Mouse (Mus musculus): Measurements from ENCODE around the gene Sec24c. TPM values are rescaled to one million over a fixed set of nuclear protein-coding genes. Genes with fewer than 3 reads are reported as not detected.
"Not testable (repeated sequence)": the region's sequence is repeated elsewhere in the genome, so short reads cannot be mapped to it uniquely, and the experiment has no call there.

The Sec24c gene
- 90.7 and 93.3 TPM in 2 replicates for polyA plus RNA-seq (2015; fragmentation: Nextera tagmentation; extraction: Ambion mirVana)

DNA sequence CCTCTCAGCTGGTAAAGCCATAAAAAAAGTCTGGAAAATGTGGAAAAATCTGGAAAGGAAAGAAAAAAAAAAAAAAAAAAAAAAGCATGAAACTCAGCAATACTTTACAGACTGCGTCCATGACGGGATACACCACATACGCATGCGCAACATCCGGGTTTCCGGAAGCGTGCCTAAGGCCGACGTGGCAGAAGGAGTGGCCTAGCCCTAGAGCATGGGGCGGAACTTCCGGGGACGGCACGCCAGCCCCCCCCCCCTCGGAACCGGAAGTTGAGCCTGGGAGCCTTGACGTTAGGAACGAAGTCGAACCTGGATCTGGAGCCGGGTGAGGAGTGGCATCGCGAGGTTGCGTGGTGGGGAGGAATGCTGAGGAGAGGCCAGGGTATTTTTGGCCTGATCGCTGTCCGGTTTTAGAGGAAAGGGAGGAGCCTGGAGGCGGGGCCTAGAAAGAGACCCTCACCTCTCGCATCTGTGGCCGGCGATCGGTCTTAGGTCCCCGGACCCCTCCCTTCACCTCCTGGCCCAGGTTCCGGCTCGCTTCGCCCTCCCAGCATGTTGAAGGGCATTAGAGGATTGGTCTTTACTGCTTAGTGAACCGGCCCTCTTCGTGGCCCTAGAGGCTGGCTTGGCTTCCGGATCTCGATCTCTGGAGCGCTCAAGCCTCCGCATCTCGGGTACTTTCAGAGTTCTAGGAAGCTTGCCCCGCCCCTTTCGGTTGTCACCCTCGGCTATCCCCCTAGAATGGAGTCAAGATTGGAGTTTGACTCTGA, at the start of gene Sec24c:
Sec24c (plus strand) TSS at position 245 of the 770 bp plus-strand sequence.
- Histone ChIP-seq H3K27ac (peak within 1 kb of the TSS; percentile 95), H3K9me3 (no peaks in the 10 kb centered on the region), H3K4me2 (peak within 1 kb of the TSS; percentile 80), H3K9ac (peak within 1 kb of the TSS; percentile 90), H3K36me3 (peaks cover 35% of the 10 kb centered on the region), H3K27me3 (peaks cover 14% of the 10 kb centered on the region), H3K4me3 (peak within 1 kb of the TSS; percentile 85), H3K4me1 (peaks cover 12% of the 10 kb centered on the region)
- peak; percentile 93 for ATAC-seq (ENCODE audit: insufficient number of reproducible peaks, insufficient read depth, low FRiP score, low TSS enrichment, low read depth)
- WGBS = 0% methylated on average over 43 of the region's 43 CpGs

- no peak overlapping the region for H3K9ac ChIP-seq
- H3K27me3 ChIP-seq = no peaks in the 10 kb centered on the region
- H3K4me1 ChIP-seq = peaks cover 3% of the 10 kb centered on the region; the same call in 1 of the 2 replicates
- no peak overlapping the region for H3K27ac ChIP-seq
- no peak for ATAC-seq (ENCODE audit: insufficient number of reproducible peaks, insufficient read depth, low FRiP score, low TSS enrichment, low read depth)
- H3K36me3 ChIP-seq = no peaks in the 10 kb centered on the region
- H3K4me3 ChIP-seq = no peak overlapping the region
- no peak overlapping the region for H3K4me2 ChIP-seq
- WGBS = 83% methylated on average over 2 of the region's 2 CpGs
- no peaks in the 10 kb centered on the region for H3K9me3 ChIP-seq
Observed at GRCm38 (mm10) chr14:20626447-20626846, 47.7 kb upstream of the Sec24c start.

- no peak overlapping the region for H3K4me3 ChIP-seq
- no peak overlapping the region for H3K4me2 ChIP-seq
- no peaks in the 10 kb centered on the region for H3K27me3 ChIP-seq
- no peaks in the 10 kb centered on the region for H3K9me3 ChIP-seq
- no peak for ATAC-seq (ENCODE audit: insufficient number of reproducible peaks, insufficient read depth, low FRiP score, low TSS enrichment, low read depth)
- WGBS = 84% methylated on average over 3 of the region's 3 CpGs
- H3K9ac ChIP-seq = no peak overlapping the region
- H3K4me1 ChIP-seq = peaks cover 3% of the 10 kb centered on the region; the same call in 1 of the 2 replicates
- H3K27ac ChIP-seq = no peak overlapping the region
- no peaks in the 10 kb centered on the region for H3K36me3 ChIP-seq
Observed at GRCm38 (mm10) chr14:20626971-20627370, 47.1 kb upstream of the Sec24c start.

GRCm38 (mm10) chr14:20631253-20631652, 42.9 kb upstream of the Sec24c start:
- no peaks in the 10 kb centered on the region for H3K36me3 ChIP-seq
- H3K4me3 ChIP-seq = no peak overlapping the region
- H3K4me2 ChIP-seq = no peak overlapping the region
- H3K27ac ChIP-seq = no peak overlapping the region
- H3K9me3 ChIP-seq = no peaks in the 10 kb centered on the region
- 56% methylated on average over 4 of the region's 4 CpGs for WGBS
- H3K9ac ChIP-seq = no peak overlapping the region
- H3K4me1 ChIP-seq = no peaks in the 10 kb centered on the region
- no peaks in the 10 kb centered on the region for H3K27me3 ChIP-seq
- no peak for ATAC-seq (ENCODE audit: insufficient number of reproducible peaks, insufficient read depth, low FRiP score, low TSS enrichment, low read depth)

- no peak overlapping the region for H3K4me3 ChIP-seq
- H3K9ac ChIP-seq = no peak overlapping the region
- no peaks in the 10 kb centered on the region for H3K36me3 ChIP-seq
- H3K4me2 ChIP-seq = no peak overlapping the region
- H3K27me3 ChIP-seq = no peaks in the 10 kb centered on the region
- H3K27ac ChIP-seq = no peak overlapping the region
- H3K9me3 ChIP-seq = no peaks in the 10 kb centered on the region
- no peak for ATAC-seq (ENCODE audit: insufficient number of reproducible peaks, insufficient read depth, low FRiP score, low TSS enrichment, low read depth)
- peaks cover 4% of the 10 kb centered on the region; the same call in 1 of the 2 replicates for H3K4me1 ChIP-seq
- WGBS = 98% methylated on average over 2 of the region's 2 CpGs
Observed at GRCm38 (mm10) chr14:20635546-20635945, 38.6 kb upstream of the Sec24c start.

DNA sequence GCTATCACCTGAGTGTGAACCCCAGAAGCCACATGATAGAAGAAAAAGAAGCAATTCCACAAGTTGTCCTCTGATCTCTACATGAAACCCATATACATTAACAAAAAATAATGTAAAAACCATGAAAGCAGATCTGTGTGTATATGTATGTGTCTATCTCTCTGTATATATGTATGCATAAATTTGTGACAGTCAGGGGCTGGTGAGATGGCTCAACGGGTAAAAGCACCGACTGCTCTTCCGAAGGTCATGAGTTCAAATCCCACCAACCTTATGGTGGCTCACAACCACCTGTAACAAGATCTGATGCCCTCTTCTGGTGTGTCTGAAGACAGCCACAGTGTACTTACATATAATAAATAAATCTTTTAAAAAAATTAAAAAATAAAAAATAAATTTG, 37.1 kb upstream of the Sec24c start:
- not testable (repeated sequence) for H3K4me3 ChIP-seq; H3K4me1 ChIP-seq; ATAC-seq (ENCODE audit: insufficient number of reproducible peaks, insufficient read depth, low FRiP score, low TSS enrichment, low read depth); H3K27me3 ChIP-seq; H3K9me3 ChIP-seq; H3K36me3 ChIP-seq; H3K27ac ChIP-seq; H3K9ac ChIP-seq; H3K4me2 ChIP-seq
- 96% methylated on average over 3 of the region's 3 CpGs for WGBS

GRCm38 (mm10) chr14:20637818-20638574, 36.1 kb upstream of the Sec24c start:
- no peaks in the 10 kb centered on the region for H3K36me3 ChIP-seq
- no peaks in the 10 kb centered on the region for H3K27me3 ChIP-seq
- H3K27ac ChIP-seq = no peak overlapping the region
- 80% methylated on average over 2 of the region's 2 CpGs for WGBS
- H3K9me3 ChIP-seq = no peaks in the 10 kb centered on the region
- ATAC-seq (ENCODE audit: insufficient number of reproducible peaks, insufficient read depth, low FRiP score, low TSS enrichment, low read depth) = no peak
- no peak overlapping the region for H3K4me3 ChIP-seq
- H3K4me2 ChIP-seq = no peak overlapping the region
- H3K9ac ChIP-seq = no peak overlapping the region
- H3K4me1 ChIP-seq = peaks cover 7% of the 10 kb centered on the region

GRCm38 (mm10) chr14:20638702-20639101, 35.4 kb upstream of the Sec24c start:
- H3K4me3 ChIP-seq = no peak overlapping the region
- ATAC-seq (ENCODE audit: insufficient number of reproducible peaks, insufficient read depth, low FRiP score, low TSS enrichment, low read depth) = no peak
- no peak overlapping the region for H3K27ac ChIP-seq
- no peaks in the 10 kb centered on the region for H3K9me3 ChIP-seq
- no peaks in the 10 kb centered on the region for H3K27me3 ChIP-seq
- no peak overlapping the region for H3K9ac ChIP-seq
- no peak overlapping the region for H3K4me2 ChIP-seq
- H3K36me3 ChIP-seq = no peaks in the 10 kb centered on the region
- peaks cover 7% of the 10 kb centered on the region for H3K4me1 ChIP-seq
- 91% methylated on average over 6 of the region's 6 CpGs for WGBS

DNA sequence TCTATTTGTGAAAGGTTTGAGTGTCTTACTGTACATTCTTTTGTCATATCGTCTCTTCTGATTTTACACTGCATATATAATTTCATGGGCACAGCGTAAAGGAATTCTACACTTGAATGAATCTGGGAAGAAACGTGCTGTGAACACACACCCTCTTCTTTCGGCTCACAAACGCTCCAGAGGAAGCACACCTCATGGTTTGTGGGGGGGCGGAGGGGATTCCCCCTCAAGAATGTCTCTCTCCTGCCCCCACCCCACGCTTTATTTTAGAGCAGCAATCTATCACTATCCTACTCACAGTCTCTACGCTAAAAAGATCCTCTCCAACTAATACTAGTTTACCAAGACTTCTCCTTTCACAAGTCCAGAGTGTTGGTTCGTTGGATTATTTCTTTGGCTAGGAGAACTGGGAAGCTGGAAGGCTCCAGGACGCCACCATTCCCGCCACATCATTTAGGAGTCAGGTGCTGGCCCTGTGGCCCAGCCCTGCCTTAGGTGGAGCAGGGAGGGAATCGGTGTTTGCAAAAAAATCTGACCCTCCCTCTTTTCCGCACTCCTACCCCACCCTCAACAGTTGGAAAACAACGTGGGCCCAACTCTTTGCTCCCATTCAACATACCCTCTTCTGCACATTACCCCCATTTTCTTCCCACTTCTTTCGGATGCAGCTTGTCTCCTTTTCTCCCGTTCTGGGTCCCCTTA, 34.0 kb upstream of the Sec24c start:
- no peaks in the 10 kb centered on the region for H3K27me3 ChIP-seq
- H3K4me3 ChIP-seq = peak overlapping the region; percentile 80
- peaks cover 7% of the 10 kb centered on the region for H3K4me1 ChIP-seq
- H3K9me3 ChIP-seq = no peaks in the 10 kb centered on the region
- 1% methylated on average over 16 of the region's 16 CpGs for WGBS
- H3K4me2 ChIP-seq = peak overlapping the region; percentile 88
- peak overlapping the region; percentile 93 for H3K9ac ChIP-seq
- ATAC-seq (ENCODE audit: insufficient number of reproducible peaks, insufficient read depth, low FRiP score, low TSS enrichment, low read depth) = 0 out of 2 replicates have a peak, but pooled peaks have one; percentile 43
- H3K27ac ChIP-seq = peak overlapping the region; percentile 96
- H3K36me3 ChIP-seq = no peaks in the 10 kb centered on the region

DNA sequence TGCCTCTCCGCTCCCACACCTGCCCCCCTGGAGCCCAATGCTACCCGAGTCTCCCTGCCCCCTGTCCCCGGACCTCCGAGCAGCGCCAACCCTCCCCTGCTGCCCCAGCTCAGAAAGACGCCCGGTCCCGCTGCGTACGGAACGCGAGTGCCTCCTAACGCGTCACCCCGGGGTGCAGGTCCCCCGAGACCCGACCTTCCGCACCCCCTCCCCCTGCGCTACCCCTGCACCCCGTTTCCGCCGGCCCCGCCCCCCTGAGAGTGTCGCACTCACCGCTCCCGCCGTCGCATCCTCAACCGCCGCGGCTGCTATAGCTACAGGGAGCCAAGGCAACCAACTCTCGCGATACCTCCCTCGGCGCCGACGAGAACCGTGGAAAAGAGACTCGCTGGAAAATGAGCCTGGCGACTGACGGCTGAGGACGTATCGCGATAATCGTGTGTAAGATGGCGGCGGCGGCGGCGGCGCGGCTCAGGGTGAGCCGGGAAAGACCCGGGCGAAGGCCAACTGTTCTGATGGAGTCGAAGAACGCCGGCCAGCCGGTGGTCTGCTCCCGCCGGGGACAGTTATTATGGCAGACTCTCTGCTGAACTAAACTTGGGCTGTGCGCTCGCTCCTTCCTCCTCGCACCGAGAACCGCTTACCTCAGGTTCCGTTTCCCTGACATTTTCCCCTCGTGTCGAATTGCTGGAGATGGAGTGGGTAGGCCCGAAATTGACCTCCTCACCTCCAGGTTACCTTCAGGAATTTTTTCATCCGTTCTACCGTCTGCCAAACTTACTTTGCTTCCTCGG, 33.3 kb upstream of the Sec24c start, which contains the start of gene Usp54:
Usp54 (minus strand) TSS at position 420 of the 794 bp plus-strand sequence.
- no peaks in the 10 kb centered on the region for H3K36me3 ChIP-seq
- peak within 1 kb of the TSS; percentile 80 for H3K4me3 ChIP-seq
- peak within 1 kb of the TSS; percentile 96 for H3K27ac ChIP-seq
- H3K9ac ChIP-seq = peak within 1 kb of the TSS; percentile 93
- no peaks in the 10 kb centered on the region for H3K27me3 ChIP-seq
- peak within 1 kb of the TSS; percentile 88 for H3K4me2 ChIP-seq
- H3K9me3 ChIP-seq = no peaks in the 10 kb centered on the region
- peaks cover 7% of the 10 kb centered on the region for H3K4me1 ChIP-seq
- peak; percentile 91 for ATAC-seq (ENCODE audit: insufficient number of reproducible peaks, insufficient read depth, low FRiP score, low TSS enrichment, low read depth)
- under 1% methylated on average over 73 of the region's 73 CpGs for WGBS

DNA sequence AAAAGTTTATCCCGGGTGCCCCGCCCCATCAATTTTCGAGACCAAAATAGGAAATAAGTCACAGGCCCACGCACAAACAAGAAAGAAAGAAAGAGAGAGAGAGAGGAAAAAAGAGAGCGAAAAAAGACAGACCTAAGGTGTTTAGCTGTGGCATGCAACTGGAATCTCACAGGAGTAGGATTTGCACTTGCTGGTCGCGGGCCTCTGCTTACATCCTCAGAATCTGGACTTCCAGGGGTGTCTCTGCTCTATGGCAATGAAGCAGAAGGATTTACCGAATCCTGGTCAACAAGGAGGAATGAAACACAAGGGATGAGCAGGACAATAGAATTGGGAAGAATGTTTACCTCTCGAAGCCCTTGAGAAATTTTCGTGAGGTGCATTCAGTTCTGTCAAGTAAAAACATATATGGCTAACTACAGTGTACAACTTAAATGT, 32.7 kb upstream of the Sec24c start:
- H3K9ac ChIP-seq = peak overlapping the region; percentile 93
- H3K4me1 ChIP-seq = peaks cover 7% of the 10 kb centered on the region
- H3K27me3 ChIP-seq = no peaks in the 10 kb centered on the region
- no peaks in the 10 kb centered on the region for H3K36me3 ChIP-seq
- peak overlapping the region; percentile 80 for H3K4me3 ChIP-seq
- peak overlapping the region; percentile 96 for H3K27ac ChIP-seq
- no peaks in the 10 kb centered on the region for H3K9me3 ChIP-seq
- WGBS = 14% methylated on average over 10 of the region's 10 CpGs
- no peak for ATAC-seq (ENCODE audit: insufficient number of reproducible peaks, insufficient read depth, low FRiP score, low TSS enrichment, low read depth)
- peak overlapping the region; percentile 88 for H3K4me2 ChIP-seq

Measured in embryonic facial prominence, embryonic 13.5 days (tissue).